Mouse (Mus musculus) forebrain, postnatal 0 days (tissue): Measurements from ENCODE around the gene Atp1b2. TPM values are rescaled to one million over a fixed set of nuclear protein-coding genes. Genes with fewer than 3 reads are reported as not detected.

Source experiments
- ATAC-seq: fragments of 200-750 bp; cut with Nextera tagmentation; 2 replicates; pipeline ENCODE4 v1.8.0; 2017; ENCODE audit warnings: mild to moderate bottlenecking, moderate library complexity
- DNase-seq: peaks from one replicate; pipeline ENCODE4 v3.0.0-alpha.2; 2015
- H3K27ac ChIP-seq: fragments of 300-500 bp; sonication (generic); 2 replicates; pipeline ENCODE4 v1.5.1; 2014; ENCODE audit warnings: low read depth, mild to moderate bottlenecking, antibody characterized with exemption, low read length, moderate library complexity, mixed read lengths
- H3K27me3 ChIP-seq: fragments of 300-500 bp; sonication (generic); 2 replicates; pipeline ENCODE4 v1.6.1; 2014; ENCODE audit warnings: mild to moderate bottlenecking, low read length, mixed read lengths; ENCODE audit not compliant: insufficient read depth
- H3K36me3 ChIP-seq: fragments of 300-500 bp; sonication (generic); 2 replicates; pipeline ENCODE4 v1.6.1; 2014; ENCODE audit warnings: mild to moderate bottlenecking, moderate library complexity; ENCODE audit not compliant: insufficient read depth
- H3K4me1 ChIP-seq: fragments of 300-500 bp; sonication (generic); 2 replicates; pipeline ENCODE4 v1.6.1; 2014; ENCODE audit warnings: antibody characterized with exemption; ENCODE audit not compliant: insufficient read depth
- H3K4me2 ChIP-seq: fragments of 300-500 bp; sonication (generic); 2 replicates; pipeline ENCODE4 v1.6.1; 2014; ENCODE audit warnings: low read depth, mild to moderate bottlenecking, moderate library complexity
- H3K4me3 ChIP-seq: fragments of 300-500 bp; sonication (generic); 2 replicates; pipeline ENCODE4 v1.5.1; 2014; ENCODE audit warnings: low read depth, low read length, mixed read lengths
- H3K9ac ChIP-seq: fragments of 300-500 bp; sonication (generic); 2 replicates; pipeline ENCODE4 v1.6.1; 2014; ENCODE audit warnings: mild to moderate bottlenecking
- H3K9me3 ChIP-seq: fragments of 300-500 bp; sonication (generic); 2 replicates; pipeline ENCODE4 v1.6.1; 2016; ENCODE audit warnings: low read length
- CTCF ChIP-seq: sonication (generic); IDR thresholded peaks from 2 replicates; pipeline ENCODE4 v1.5.1; 2016; ENCODE audit warnings: antibody characterized with exemption, control low read depth, low read depth
- WGBS: fragments of 180-500 bp; shearing (Covaris S2); extraction: QIAGEN DNeasy Blood & Tissue Kit; methylation state at CpG from one replicate; pipeline ENCODE4 v1.1.7; 2014; 5-methylcytosine and 5-hydroxymethylcytosine counted together
- polyA plus RNA-seq: library from polyadenylated mRNA; unstranded; fragments of >200 nt; fragmentation: Nextera tagmentation; extraction: Ambion mirVana; gene quantifications from 2 replicates; pipeline ENCODE4 v1.2.1, GENCODE M21; 2015
- total RNA-seq: library from RNA; depleted of rRNA; stranded (reverse); fragments of >200 nt; gene quantifications from 2 replicates; pipeline ENCODE4 v1.2.3, GENCODE M21; 2014

The Atp1b2 gene
- total and polyA plus RNA-seq, 2 experiments from 2014 or later: 74.0 to 106 TPM

GRCm38 (mm10) chr11:69580572-69581146 is 25.1 kb downstream of the Atp1b2 start:
- Histone ChIP-seq H3K4me3 (peak overlapping the region; percentile 79), H3K4me2 (peak overlapping the region; percentile 78), H3K9me3 (no peaks in the 10 kb centered on the region), H3K27me3 (no peaks in the 10 kb centered on the region), H3K36me3 (no peaks in the 10 kb centered on the region), H3K9ac (peak overlapping the region; percentile 65), H3K27ac (peak overlapping the region; percentile 92), H3K4me1 (peaks cover 4% of the 10 kb centered on the region; the same call in 1 of the 2 replicates)
- ATAC-seq: no peak
- under 1% methylated on average over 25 of the region's 25 CpGs for WGBS
- no peak for TF ChIP-seq CTCF
- DNase-seq: no peak

GRCm38 (mm10) chr11:69580091-69580514 is 25.6 kb downstream of the Atp1b2 start, which contains the start of the genes Wrap53 and Trp53:
Gene Wrap53, minus strand, starts transcription at chr11:69580255.
Gene Trp53, plus strand, starts transcription at chr11:69580359.
- Histone ChIP-seq H3K4me3 (peak within 1 kb of the TSS; percentile 79), H3K36me3 (no peaks in the 10 kb centered on the region), H3K4me1 (peaks cover 4% of the 10 kb centered on the region; the same call in 1 of the 2 replicates), H3K4me2 (peak within 1 kb of the TSS; percentile 95), H3K27ac (peak within 1 kb of the TSS; percentile 92), H3K9me3 (no peaks in the 10 kb centered on the region), H3K27me3 (no peaks in the 10 kb centered on the region), H3K9ac (peak within 1 kb of the TSS; percentile 72)
- WGBS: under 1% methylated on average over 13 of the region's 13 CpGs
- no peak for TF ChIP-seq CTCF
- DNase-seq (peak; percentile 94), ATAC-seq (peak; percentile 64)

GRCm38 (mm10) chr11:69579128-69580017 is 26.4 kb downstream of the Atp1b2 start:
- Histone ChIP-seq H3K4me1 (peaks cover 4% of the 10 kb centered on the region; the same call in 1 of the 2 replicates), H3K9ac (peak overlapping the region; percentile 72), H3K27ac (peak overlapping the region; percentile 92), H3K27me3 (no peaks in the 10 kb centered on the region), H3K4me2 (peak overlapping the region; percentile 95), H3K9me3 (no peaks in the 10 kb centered on the region), H3K4me3 (peak overlapping the region; percentile 79), H3K36me3 (no peaks in the 10 kb centered on the region)
- 1% methylated on average over 39 of the region's 39 CpGs for WGBS
- ATAC-seq (peak; percentile 95), DNase-seq (peak; percentile 98)
- TF ChIP-seq CTCF: peak; percentile 100

- WGBS: 17% methylated on average over 15 of the region's 15 CpGs
- Histone ChIP-seq H3K4me3 (peak overlapping the region; percentile 79), H3K27me3 (no peaks in the 10 kb centered on the region), H3K9ac (peak overlapping the region; percentile 72), H3K9me3 (no peaks in the 10 kb centered on the region), H3K27ac (no peak overlapping the region), H3K4me2 (peak overlapping the region; percentile 95), H3K4me1 (peaks cover 4% of the 10 kb centered on the region; the same call in 1 of the 2 replicates), H3K36me3 (no peaks in the 10 kb centered on the region)
- ATAC-seq (no peak), DNase-seq (no peak)
- no peak for TF ChIP-seq CTCF
These were observed 27.4 kb downstream of the Atp1b2 start for GRCm38 (mm10) chr11:69578301-69578700.

- no peak for TF ChIP-seq CTCF
- DNase-seq (no peak), ATAC-seq (no peak)
- no peak overlapping the region for H3K27ac ChIP-seq
- H3K4me2 ChIP-seq: no peak overlapping the region
- H3K9ac ChIP-seq: 0 out of 2 replicates have a peak overlapping the region, but pooled peaks have one; percentile 10
- 78% methylated on average over 5 of the region's 5 CpGs for WGBS
- H3K27me3 ChIP-seq: no peaks in the 10 kb centered on the region
- no peaks in the 10 kb centered on the region for H3K36me3 ChIP-seq
- H3K9me3 ChIP-seq: no peaks in the 10 kb centered on the region
- H3K4me3 ChIP-seq: no peak overlapping the region
- H3K4me1 ChIP-seq: peaks cover 4% of the 10 kb centered on the region; the same call in 1 of the 2 replicates
These were observed 29.4 kb downstream of the Atp1b2 start for GRCm38 (mm10) chr11:69576307-69576706.

- 56% methylated on average over 3 of the region's 3 CpGs for WGBS
These were observed 30.5 kb downstream of the Atp1b2 start for GRCm38 (mm10) chr11:69575220-69575619.

GRCm38 (mm10) chr11:69565131-69565530 is 40.6 kb downstream of the Atp1b2 start:
- Histone ChIP-seq H3K4me1 (peaks cover 11% of the 10 kb centered on the region), H3K4me3 (no peak overlapping the region), H3K9me3 (no peaks in the 10 kb centered on the region), H3K9ac (no peak overlapping the region), H3K27me3 (no peaks in the 10 kb centered on the region), H3K4me2 (no peak overlapping the region), H3K27ac (no peak overlapping the region), H3K36me3 (peaks cover 45% of the 10 kb centered on the region)
- 76% methylated on average over 8 of the region's 8 CpGs for WGBS
- TF ChIP-seq CTCF: no peak
- ATAC-seq (no peak), DNase-seq (no peak)

More at GRCm38 (mm10) chr11:69575220-69575619, 30.5 kb downstream of the Atp1b2 start:
- H3K9me3 ChIP-seq: no peaks in the 10 kb centered on the region
- ATAC-seq (no peak), DNase-seq (no peak)
- no peak overlapping the region for H3K27ac ChIP-seq
- peaks cover 4% of the 10 kb centered on the region; the same call in 1 of the 2 replicates for H3K4me1 ChIP-seq
- no peak overlapping the region for H3K4me3 ChIP-seq
- peaks cover 7% of the 10 kb centered on the region for H3K36me3 ChIP-seq
- no peak overlapping the region for H3K4me2 ChIP-seq
- H3K9ac ChIP-seq: no peak overlapping the region
- H3K27me3 ChIP-seq: no peaks in the 10 kb centered on the region
- TF ChIP-seq CTCF: peak; percentile 61
